Mouse (Mus musculus) c-Kit-positive CD71-negative TER-119-negative erythroid progenitor cells, embryonic 14.5 days (primary cell): ENCODE data around the gene Gsta4.
"Not testable (repeated sequence)": the region's sequence is repeated elsewhere in the genome, so short reads cannot be mapped to it uniquely, and the experiment has no call there.

ENCODE experiments used
- DNase-seq: peaks from one replicate; pipeline ENCODE4 v3.0.0-alpha.2; 2013; ENCODE audit warnings: low read depth

Gsta4 gene

GRCm38 (mm10) chr9:78182474-78182873 lies at the start of gene Gsta4:
Gene Gsta4 (plus strand): TSS chr9:78182774.
- DNase-seq = not testable (repeated sequence)

DNA sequence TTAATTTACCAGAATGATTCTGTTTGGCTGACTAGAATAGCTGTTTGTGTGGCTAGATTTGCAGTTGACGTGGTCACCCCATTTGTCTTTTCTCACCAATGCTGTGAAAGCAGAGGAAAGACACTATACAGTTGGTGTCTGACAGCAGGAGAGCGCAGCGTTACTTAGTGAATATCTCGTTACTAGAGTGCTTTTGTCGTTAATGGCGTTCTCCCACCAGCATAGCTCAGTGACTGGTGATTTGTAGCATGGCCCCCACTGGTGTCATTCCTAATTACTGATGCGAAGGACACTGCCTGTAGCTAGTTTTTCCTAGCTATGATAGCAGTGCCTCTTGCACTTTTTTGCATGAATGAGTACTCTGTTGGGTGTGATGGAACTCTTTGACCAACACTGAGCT lies 46.9 kb upstream of the Gsta4 start:
- no peak for DNase-seq

- DNase-seq = no peak
Measured at GRCm38 (mm10) chr9:78138044-78138676, 44.4 kb upstream of the Gsta4 start.

DNA sequence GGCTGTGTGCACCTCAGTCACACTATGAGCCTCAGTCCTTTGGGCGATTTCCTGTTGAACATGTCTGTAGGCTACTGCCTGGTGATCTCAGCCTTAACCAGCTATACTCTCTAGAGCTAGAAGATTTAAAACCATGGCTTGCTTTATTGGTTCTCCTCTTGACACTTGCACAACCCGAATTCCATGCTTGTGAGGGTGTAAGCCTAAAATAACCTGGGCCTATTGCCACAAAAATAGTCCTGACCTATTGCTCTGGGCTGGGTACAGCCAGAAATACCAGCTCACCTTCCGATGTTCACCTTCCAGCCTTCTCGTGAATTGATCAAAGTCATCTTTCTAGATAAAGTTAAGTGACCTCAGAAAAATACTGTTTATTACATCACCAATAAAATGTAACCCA lies 43.1 kb upstream of the Gsta4 start:
- DNase-seq = no peak

GRCm38 (mm10) chr9:78146099-78146498 lies 36.5 kb upstream of the Gsta4 start:
- DNase-seq = no peak

GRCm38 (mm10) chr9:78146627-78147026 lies 35.9 kb upstream of the Gsta4 start:
- DNase-seq = no peak

- DNase-seq = no peak
Measured at GRCm38 (mm10) chr9:78148149-78148548, 34.4 kb upstream of the Gsta4 start.

GRCm38 (mm10) chr9:78149770-78150169 lies 32.8 kb upstream of the Gsta4 start:
- not testable (repeated sequence) for DNase-seq

DNA sequence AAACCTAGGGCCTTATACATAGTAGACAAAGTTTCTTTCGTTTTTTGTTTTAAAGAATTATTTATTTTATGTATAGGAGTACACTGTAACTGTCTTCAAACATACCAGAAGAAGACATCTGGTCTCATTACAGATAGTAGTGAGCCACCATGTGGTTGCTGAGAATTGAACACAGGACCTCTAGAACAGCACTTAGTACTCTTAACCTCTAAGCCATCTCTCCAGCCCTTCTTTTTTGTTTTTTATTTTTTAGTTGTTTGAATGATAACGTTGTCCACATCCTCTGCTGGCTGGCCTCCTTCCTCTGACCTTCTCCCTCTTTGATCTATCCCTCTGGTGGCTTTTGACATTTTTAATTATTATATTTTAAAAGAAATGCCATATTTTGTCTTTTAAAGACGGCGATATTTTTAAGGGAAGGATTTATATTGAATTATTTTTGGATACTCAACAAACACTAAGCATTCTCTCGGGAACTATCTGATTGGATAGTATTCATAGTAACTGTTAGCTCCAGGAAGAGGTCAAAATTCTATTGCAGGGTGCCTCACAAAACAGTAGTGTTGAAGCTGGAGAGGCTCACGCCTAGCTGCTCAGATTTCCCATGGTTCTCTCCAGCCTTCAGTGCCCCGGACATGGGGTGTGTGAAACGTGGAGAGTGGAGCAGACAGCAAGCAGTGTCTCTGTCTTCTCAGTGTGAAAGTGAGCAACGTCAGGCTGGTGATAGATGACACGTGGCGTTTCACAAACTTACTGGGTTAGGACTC lies 28.2 kb upstream of the Gsta4 start:
- DNase-seq = no peak

- no peak for DNase-seq
Measured at GRCm38 (mm10) chr9:78157221-78157620, 25.4 kb upstream of the Gsta4 start.

DNA sequence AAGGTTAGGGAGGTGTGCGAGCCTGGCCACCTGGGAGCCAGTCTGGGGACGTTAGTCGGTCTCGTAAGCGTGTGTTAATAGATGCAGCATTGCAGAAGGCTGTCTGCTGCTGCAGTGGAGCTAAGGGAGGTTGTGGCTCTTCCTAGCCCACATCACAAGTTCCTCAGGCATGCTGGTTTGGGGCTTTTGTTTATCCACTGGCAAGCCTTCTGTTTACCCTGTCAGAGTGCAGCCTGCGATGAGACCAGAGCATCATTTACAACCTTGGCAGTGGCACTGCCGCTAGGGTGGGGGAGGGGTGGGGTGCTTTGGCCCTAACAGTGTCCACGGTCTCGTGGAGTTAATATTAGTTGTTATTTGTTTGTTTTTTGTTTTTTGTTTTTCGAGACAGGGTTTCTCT lies 19.3 kb upstream of the Gsta4 start:
- DNase-seq = no peak

- no peak for DNase-seq
Measured at GRCm38 (mm10) chr9:78164741-78165140, 17.8 kb upstream of the Gsta4 start.

DNA sequence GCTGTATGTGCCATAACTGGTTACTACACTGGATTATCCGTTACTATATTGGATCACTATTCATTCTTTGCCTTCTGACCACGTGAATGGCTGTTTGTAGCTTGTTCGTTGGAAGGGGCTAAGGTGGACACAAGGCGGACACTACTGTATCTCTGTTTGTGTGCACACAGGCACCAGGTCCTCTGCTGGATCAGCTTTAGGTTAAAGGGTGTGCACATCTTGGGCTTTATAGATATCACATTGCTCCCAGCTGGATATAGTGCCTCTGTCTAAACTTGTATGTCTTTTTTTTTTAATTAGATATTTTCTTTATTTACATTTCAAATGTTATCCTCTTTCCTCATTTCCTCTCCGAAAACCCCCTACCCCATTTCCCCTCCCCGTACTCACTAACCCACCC lies 17.1 kb upstream of the Gsta4 start:
- DNase-seq = no peak

DNA sequence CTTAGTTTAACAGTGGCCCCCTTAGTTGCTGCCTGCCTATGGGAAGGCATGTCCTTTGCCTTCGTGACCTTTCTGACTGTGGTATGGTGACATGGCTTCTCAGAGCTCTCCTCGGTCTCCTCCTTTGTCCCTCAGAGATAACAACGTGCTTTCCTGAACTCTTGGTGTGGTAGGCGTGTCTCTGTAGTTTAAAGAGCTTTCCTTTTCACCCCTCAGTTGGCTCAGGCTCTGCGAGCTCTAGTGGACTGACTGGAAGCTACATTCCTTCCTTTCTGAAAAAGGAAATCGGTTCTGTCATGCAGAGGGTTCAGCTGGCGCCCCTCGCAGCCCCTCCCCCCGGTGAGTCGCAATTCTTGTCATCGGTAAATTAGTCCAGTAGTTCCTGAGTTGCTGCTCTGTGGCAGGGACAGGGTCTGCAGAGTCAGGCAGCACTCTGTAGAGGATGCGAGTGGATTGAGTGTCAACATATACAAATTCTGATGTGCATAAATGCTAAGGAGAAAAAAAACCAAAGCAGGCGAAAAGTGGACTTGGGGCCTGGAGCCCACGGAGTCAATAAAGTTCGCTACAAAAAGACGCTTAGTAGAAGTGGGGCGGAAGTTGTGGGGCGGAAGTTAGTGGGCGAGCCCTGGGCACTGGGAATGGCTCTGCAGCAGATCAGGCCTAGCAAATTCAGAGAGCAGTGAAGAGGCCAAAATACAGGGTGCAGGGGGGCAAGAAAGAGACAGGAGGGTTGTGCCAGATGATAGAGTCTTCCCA lies 15.7 kb upstream of the Gsta4 start:
- no peak for DNase-seq

DNA sequence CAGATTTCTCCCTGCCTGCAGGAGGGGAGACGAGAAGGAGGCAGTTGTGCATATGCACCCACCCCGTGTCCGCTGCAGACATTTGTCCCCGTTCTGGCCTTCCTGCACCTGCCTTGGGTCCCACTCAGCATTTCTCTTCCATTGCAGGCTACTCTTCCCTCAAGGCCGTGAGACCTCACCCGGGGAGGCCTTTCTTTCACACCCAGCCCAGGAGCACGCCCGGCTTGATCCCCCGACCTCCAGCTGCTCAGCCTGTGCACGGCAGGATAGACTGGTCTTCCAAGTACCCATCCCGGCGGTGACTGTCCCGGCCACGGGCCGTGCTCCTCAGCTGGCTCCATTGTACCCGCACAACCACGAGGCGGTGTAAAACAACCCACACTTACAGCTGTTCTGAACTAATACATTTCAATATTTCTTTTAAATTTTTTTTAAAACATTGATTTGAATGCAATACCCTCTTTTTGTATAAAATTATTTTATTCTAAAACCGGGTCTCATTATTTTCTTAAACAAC lies 15.1 kb upstream of the Gsta4 start:
- no peak for DNase-seq

- no peak for DNase-seq
Measured at GRCm38 (mm10) chr9:78168864-78169263, 13.7 kb upstream of the Gsta4 start.

DNA sequence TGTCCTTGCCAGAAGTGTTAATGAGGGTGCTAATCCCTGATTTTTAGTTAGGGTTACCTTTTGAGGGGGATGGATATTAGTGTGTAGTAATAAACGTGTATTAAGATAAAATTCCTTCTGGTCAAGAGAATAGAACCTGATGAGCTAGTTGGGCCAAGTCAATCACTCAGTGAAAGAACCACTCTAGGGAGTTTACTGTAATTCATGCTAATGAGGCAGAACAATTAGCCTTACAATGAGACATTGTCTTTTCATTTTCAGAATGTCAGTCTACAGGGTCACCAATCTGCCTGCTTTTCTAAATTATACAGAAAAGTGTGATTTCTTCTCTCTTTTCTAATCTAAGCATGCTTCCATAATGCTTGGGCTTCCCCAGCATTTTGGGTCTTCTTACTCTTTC lies 8.6 kb upstream of the Gsta4 start:
- no peak for DNase-seq

GRCm38 (mm10) chr9:78174925-78175276 lies 7.7 kb upstream of the Gsta4 start:
- not testable (repeated sequence) for DNase-seq

DNA sequence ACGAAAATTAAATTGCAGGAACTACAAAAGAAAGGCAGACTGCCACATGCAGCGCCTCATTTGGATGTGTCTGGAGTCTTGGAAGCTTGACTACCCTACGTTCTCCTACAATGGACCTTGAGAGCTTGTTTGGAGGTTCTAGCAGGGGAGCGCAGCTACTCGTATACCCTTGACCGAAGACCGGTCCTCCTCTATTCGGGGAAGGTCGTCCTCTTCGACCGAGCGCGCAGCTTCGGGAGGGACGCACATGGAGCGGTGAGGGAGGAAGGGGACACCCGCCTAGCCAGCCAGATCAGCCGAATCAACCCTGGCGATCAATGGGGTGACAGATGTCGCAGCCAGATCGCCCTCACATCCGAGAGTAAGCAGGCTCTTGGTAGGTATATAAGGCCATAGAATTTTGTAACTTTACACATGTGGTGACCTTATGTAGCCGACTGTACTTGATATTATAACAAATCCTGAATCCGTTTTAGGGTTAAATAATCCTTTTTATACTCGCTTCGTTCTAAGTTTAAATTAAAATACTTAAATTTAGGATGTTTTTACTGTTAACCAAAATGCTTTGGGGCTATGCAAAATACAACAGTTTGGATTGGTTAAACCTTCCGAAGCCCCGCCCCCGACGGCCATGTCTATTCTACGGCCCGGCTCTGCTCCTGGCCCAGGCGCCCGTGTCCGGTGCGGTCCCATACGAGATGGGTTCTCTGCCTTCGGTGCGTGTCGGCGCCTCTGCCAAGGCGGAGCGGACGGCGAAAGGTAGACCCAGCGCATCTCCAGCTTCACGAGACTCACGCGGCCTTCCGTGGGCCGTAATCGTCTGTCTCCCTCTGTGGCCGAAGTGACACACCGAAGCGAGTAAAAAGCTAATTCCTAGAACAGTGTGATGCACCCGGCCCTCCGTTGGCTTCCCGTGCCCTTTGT lies 7.0 kb upstream of the Gsta4 start:
- DNase-seq = peak; percentile 88

GRCm38 (mm10) chr9:78176201-78176727 lies 6.3 kb upstream of the Gsta4 start:
- peak; percentile 71 for DNase-seq

GRCm38 (mm10) chr9:78176831-78177230 lies 5.7 kb upstream of the Gsta4 start:
- DNase-seq = no peak

DNA sequence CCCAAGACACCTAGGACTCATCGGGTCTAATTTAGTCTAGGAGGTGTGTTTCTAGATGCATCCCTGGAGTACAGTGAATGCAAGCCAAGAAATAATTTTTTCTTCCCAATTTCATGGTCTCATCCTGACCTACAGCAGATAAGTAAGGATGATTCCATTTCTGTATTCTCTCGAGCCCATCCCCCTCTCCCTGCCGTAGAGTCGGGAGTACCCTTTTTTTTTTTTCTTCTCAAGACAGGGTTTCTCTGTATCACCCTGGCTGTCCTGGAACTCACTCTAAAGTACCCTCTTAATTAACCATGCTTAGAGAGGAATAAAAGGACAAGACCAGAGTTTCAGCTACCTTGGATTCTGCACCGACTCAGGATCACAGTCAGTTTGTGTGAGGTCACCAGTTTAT lies 4.4 kb upstream of the Gsta4 start:
- DNase-seq = no peak
